Mouse (Mus musculus): ENCODE data around the gene Olfr628.
"Not testable (repeated sequence)": the region's sequence is repeated elsewhere in the genome, so short reads cannot be mapped to it uniquely, and the experiment has no call there.

The Olfr628 gene

DNA sequence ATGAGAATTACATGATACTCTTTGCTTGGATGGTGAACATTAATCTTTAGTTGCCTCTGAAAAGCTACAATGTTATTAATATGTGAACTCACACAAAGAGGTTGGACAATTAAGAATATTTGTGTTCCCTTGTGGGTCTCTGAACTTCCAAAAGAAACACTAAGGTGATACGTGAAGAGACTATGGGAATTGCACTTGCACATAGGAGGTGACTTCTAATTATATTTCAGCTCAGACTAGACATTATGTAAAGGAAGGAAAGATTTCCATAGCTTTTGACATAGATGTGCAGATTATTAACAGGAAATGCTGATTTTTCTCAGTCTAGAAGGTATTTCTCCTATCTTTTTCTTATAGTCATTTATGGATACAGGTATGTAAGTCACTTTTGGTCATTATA is at the start of gene Olfr628:
Gene Olfr628, plus strand, starts transcription at position 301 of the 400 bp plus-strand sequence.
- DNase-seq = no peak

DNA sequence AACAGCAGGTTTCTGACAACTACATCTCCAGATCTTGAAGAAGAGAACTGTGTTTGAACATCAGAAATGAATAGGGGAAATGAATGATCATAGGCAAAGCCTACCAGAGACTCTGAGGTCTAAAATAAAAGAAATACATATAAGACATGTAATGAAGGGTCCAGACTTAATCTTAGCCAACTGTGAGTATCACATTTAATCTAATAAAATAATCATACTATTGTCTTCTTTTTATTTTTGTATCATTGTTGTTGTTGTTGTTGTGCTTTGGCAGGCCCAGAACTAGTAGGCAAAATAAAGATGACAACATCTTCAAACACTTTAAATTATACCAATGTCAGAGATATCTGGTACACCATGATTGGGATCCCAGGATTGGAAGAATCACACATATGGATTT is 47.8 kb upstream of the Olfr628 start, which contains the start of gene Olfr625-ps1:
Gene Olfr625-ps1, plus strand, starts transcription at position 301 of the 400 bp plus-strand sequence.
- no peak for DNase-seq

DNA sequence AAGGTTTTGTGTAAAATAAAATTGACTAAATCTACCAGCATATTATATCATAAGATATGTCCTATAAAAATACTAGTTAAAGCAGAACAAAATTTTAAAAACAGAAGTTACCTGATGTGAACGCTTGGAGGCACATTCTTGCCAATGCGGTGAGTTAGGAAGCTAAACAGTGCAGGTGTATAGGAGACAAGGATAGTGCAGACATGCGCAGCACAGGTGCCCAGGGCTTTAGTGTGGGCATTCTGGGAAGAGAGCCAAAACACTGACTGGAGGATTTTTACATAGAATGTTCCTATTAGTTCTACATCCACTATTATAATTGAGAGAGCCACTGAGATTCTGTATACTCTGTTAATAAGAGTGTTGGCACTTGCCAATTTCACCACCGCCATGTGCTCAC is 30.7 kb upstream of the Olfr628 start:
- DNase-seq = no peak

DNA sequence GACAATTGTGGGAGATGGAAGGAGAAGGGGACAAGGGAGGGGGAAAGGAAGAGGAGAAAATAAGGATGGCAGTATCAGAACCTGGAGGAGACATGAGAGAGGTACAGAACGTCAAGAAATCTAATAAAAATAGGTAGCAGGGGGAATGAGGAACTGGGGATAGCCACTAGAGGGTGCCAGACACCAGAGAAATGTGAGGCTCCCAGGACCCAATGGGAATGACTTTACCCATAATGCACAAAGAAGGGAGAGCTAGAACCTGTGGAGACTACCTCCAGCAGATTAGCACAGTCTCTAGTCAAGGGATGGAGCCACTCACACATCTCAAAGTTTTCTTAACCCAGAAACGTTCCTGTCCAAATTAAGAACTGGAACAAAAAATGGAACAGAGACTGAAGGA is 18.1 kb upstream of the Olfr628 start:
- DNase-seq = peak; percentile 3

DNA sequence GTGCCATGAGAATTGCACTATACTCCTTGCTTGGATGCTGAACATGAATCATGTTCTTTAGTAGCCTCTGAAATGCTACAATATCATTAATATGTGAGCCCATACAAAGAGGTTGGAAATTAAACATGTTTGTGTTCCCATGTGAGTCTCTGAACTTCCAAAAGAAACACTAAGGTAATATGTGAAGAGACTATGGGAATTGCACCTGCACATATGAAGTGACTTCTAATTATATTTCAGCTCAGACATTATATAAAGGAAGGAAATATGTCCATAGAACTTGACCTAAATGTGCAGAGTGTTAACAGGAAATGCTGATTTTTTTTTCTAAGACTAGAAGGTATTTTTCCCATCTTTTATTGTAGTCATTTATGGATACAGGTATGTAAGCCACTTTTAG is 15.8 kb upstream of the Olfr628 start, which contains the start of gene Olfr243:
Gene Olfr243, plus strand, starts transcription at position 301 of the 400 bp plus-strand sequence.
- DNase-seq = no peak

DNA sequence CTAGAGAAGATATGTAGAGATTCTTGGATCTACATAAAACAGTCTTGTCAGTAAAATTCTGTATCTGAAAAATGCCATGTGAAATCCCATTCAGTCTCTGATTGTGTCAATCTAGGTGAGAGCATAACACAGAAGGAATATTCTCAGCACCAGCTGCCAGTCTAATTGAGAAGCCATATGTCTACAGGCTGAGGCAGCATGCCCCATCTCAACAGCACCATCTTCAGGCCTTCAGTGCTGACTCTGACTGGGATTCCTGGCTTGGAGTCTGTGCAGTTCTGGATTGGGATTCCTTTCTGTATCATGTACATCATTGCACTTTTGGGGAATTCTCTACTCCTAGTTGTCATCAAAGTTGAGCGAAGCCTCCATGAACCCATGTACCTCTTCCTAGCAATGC is 13.8 kb upstream of the Olfr628 start:
- not testable (repeated sequence) for DNase-seq

DNA sequence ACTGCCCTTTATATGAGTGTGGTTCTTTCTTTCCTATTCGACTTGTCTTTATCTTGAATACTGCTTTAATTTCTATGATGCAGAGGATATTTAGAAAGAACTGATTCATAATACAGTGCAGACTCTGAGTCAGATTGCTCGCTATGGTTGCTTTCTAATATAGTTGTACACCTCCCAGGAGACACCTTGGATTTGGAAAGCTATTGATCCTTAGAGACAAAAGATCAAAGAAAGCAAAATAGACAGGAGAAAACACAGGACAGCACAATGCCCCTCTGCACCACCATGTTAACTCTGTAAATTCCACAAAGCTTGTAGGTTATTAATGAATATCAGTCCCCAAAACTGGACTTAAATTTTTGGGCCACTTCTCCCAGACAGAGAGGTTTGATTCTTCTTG is 14.7 kb downstream of the Olfr628 start, which contains the start of gene Olfr629:
Gene Olfr629, minus strand, starts transcription at position 101 of the 400 bp plus-strand sequence.
- no peak for DNase-seq

DNA sequence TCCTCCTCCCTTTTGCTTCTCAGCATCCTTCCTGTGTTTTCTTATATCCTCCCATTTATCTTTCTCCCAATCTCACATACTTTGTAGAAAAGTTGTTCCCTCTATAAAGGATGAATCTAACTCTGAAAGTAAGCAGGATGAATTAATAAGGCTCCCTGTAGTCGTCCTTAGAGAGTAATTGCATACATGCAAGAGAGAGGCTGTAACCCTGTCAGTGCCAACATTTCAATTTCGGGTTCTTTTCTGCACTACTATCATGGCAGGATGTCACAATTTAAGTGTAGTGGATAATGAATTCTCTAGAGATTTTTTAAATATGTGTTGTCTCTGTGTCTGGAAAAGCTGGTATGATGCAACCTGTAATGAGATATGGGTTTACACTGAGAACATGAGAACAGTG is 27.1 kb downstream of the Olfr628 start, which contains the start of gene Olfr630:
Gene Olfr630, minus strand, starts transcription at position 101 of the 400 bp plus-strand sequence.
- no peak for DNase-seq

DNA sequence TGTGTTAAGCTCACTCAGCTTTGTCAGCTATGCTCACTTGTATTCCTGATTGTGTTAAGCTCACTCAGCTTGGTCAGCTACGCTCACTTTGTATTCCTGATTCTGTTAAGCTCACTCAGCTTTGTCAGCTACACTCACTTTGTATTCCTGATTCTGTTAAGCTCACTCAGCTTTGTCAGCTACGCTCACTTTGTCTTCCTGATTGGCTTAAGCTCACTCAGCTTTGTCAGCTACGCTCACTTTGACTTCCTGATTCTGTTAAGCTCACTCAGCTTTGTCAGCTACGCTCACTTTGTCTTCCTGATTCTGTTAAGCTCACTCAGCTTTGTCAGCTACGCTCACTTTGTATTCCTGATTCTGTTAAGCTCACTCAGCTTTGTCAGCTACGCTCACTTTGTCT is 32.0 kb downstream of the Olfr628 start:
- not testable (repeated sequence) for DNase-seq

DNA sequence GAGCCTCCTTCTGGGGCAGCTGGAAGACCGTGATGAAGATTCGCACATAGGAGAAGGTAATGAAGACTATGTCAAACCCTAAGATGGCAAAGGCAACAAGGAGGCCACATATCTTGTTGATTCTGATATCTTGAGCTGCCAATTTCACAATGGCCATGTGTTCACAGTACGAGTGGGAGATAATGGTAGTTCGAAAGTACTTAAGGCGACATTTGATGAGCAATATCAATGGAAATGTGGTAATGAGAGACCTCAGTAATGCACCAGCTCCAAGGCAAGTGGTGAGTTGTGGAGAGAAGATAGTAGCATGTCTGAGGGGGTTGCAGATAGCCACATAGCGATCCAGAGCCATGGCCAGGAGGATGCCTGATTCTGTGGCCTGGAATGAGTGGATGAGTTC is 37.5 kb downstream of the Olfr628 start:
- not testable (repeated sequence) for DNase-seq

DNA sequence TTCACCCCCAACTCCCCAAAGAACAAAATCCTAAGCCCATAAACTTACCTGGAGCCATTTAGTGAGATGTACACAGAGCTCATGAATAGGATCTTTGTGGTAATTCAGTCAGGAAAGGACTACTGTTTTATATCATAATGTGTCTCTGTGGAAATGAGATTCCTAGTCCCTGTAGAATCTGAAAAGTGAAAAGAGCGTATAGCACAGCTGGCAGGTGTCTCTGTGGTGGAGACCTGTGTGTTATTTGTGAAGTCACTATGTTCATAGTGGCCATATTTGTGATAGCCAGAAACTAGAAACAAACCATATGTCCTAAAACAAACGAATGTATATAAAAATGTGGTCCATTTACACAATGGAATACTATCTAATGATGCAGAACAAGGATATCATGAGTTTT is 41.3 kb downstream of the Olfr628 start, which contains the start of gene Olfr69:
Gene Olfr69, minus strand, starts transcription at position 101 of the 400 bp plus-strand sequence.
- no peak for DNase-seq

DNA sequence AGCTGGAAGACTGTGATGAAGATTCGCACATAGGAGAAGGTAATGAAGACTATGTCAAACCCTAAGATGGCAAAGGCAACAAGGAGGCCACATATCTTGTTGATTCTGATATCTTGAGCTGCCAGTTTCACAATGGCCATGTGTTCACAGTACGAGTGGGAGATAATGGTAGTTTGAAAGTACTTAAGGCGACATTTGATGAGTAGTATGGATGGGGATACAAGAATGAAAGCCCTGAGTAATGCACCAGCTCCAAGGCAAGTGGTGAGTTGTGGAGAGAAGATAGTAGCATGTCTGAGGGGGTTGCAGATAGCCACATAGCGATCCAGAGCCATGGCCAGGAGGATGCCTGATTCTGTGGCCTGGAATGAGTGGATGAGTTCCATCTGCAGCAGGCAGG is 47.5 kb downstream of the Olfr628 start:
- DNase-seq = not testable (repeated sequence)

DNA sequence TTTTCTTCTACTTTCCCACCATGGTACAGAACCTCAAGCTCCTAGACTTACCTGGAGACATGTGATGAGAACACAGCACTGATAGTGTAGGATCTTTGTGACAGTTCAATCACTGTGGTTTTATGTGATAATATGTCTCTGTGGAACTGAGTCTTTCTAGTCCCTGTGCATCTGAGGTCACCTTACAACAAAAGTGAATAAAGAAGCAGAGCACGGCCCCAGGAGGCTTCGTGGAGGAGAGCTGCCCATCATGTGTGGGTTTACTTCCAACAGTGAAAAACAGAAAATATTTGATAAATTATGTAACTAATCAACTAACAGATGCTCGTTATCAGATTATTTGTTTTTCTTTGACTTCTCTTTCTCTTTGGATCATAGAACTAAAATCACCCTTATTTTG is 49.4 kb downstream of the Olfr628 start, which contains the start of gene Olfr68:
Gene Olfr68, minus strand, starts transcription at position 101 of the 400 bp plus-strand sequence.
- no peak for DNase-seq
